In the genomic region with DNA sequence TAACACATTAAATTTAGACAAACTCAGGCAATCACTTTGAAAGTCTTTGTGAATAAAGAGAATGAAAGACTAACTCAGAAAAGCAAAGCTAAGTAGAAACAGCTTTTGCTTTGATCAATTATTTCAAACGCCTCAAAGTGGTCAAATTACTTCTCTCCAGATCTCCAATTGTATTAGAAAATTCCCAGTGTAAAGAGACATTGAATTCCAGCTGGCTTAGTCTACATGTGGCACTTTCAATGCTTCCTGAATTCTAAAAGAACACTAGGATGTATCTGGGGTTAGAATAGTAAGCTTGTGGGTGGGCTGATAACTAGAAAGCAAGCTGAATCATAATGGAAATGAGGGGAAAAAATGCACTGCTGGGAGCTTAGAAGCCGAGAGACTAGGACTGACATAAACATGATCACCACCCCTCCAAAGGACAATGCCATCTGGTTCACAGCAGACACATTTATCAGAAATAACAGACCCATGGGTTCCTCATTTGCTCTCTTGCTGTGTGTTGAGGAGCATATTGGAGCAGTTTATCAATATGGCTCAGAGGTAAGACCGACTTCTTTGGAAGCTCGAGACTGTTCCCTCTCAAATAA, we compare ENCODE assay signal across 23 mouse cellular contexts.
A peak's percentile ranks its signal among the peaks of the same experiment; 100 is the strongest.
DNase-seq lines count a peak whose midpoint lies in the region; ATAC-seq lines count a peak whose summit lies in the region.
"Had no signal": no experiment of that assay in that cellular context is flagged by ENCODE, and none has a peak within 500 bp of the region (broad histone marks: within the 10 kb centered on the region; RNA-seq: fewer than 3 reads in every experiment).

No protein-coding gene starts in this region.

- H3K27ac ChIP-seq in embryonic facial prominence, embryonic 11.5 days (replicated peaks; ENCODE audit: low read depth, low read length), result no peak overlapping the region
- no peak overlapping the region for H3K27ac ChIP-seq in embryonic facial prominence, embryonic 10.5 days (replicated peaks)
- H3K27ac ChIP-seq in midbrain, embryonic 14.5 days (replicated peaks; ENCODE audit: low read depth, low read length), result no peak overlapping the region
- no peak overlapping the region for H3K27ac ChIP-seq in midbrain, embryonic 10.5 days (replicated peaks)
- H3K27ac ChIP-seq: embryonic facial prominence, embryonic 15.5 days; hindbrain, embryonic 15.5 days; left cerebral cortex, adult 2 months; limb, embryonic 13.5 days; liver, embryonic 14.5 days had no signal

- no peak overlapping the region for H3K4me3 ChIP-seq in embryonic facial prominence, embryonic 11.5 days (ENCODE audit: low read depth, low read length)
- no peak overlapping the region for H3K4me3 ChIP-seq in embryonic facial prominence, embryonic 10.5 days
- no peak overlapping the region for H3K4me3 ChIP-seq in midbrain, embryonic 14.5 days (replicated peaks; ENCODE audit: low read depth, low read length)
- H3K4me3 ChIP-seq in midbrain, embryonic 10.5 days, result no peak overlapping the region
- H3K4me3 ChIP-seq: embryonic facial prominence, embryonic 15.5 days; heart, embryonic 12.5 days; hindbrain, embryonic 15.5 days; left cerebral cortex, adult 2 months; limb, embryonic 13.5 days; myocyte had no signal

- intact Hi-C loops in heart, postnatal 10 days (cut with DNase I), result no loop called here

- DNase-seq in embryonic facial prominence, embryonic 11.5 days (ENCODE audit: low spot score), result peak; percentile 2
- DNase-seq in embryonic facial prominence, embryonic 10.5 days (ENCODE audit: low spot score), result no peak
- DNase-seq in heart, adult 11 months, result peak; percentile 55
- DNase-seq in heart, postnatal 10 days, result no peak
- DNase-seq in midbrain, embryonic 14.5 days, result peak; percentile 12
- DNase-seq in midbrain, embryonic 10.5 days (ENCODE audit: low spot score), result no peak
- peak; percentile 6 to 32 for DNase-seq in layer of hippocampus, postnatal 14 days (ENCODE audit: low spot score in 2 of 2)
- DNase-seq in lung, postnatal 36 days, result no peak
- DNase-seq: adrenal gland, adult 8-10 months; cerebellum, adult 18-20 months; heart, postnatal 36 days; kidney, adult 2 months; kidney, postnatal 14 days; thymus, adult 2 months had no signal

- H3K9ac ChIP-seq in embryonic facial prominence, embryonic 11.5 days (replicated peaks; ENCODE audit: low read length), result no peak overlapping the region
- H3K9ac ChIP-seq in midbrain, embryonic 14.5 days (replicated peaks; ENCODE audit: low read length), result no peak overlapping the region
- H3K9ac ChIP-seq: embryonic facial prominence, embryonic 15.5 days; heart, embryonic 12.5 days; hindbrain, embryonic 15.5 days; limb, embryonic 13.5 days; liver, embryonic 14.5 days had no signal

- ATAC-seq in embryonic facial prominence, embryonic 11.5 days (replicated peaks; ENCODE audit: insufficient number of reproducible peaks, low FRiP score, low TSS enrichment, low read depth), result no peak
- ATAC-seq in midbrain, embryonic 14.5 days (ENCODE audit: low FRiP score, low TSS enrichment), result no peak
- ATAC-seq: lung, postnatal 0 days had no signal

- WGBS in embryonic facial prominence, embryonic 11.5 days, result 57% methylated on average over 4 of the region's 4 CpGs
- 68% methylated on average over 4 of the region's 4 CpGs for WGBS in embryonic facial prominence, embryonic 10.5 days
- 36% methylated on average over 4 of the region's 4 CpGs for WGBS in midbrain, embryonic 14.5 days
- 45% methylated on average over 4 of the region's 4 CpGs for WGBS in midbrain, embryonic 10.5 days

- H3K36me3 ChIP-seq in embryonic facial prominence, embryonic 11.5 days (replicated peaks; ENCODE audit: control insufficient read depth, insufficient read depth, low read depth, low read length), result no peaks in the 10 kb centered on the region
- H3K36me3 ChIP-seq in embryonic facial prominence, embryonic 10.5 days (replicated peaks), result no peaks in the 10 kb centered on the region
- no peaks in the 10 kb centered on the region for H3K36me3 ChIP-seq in midbrain, embryonic 14.5 days (ENCODE audit: control insufficient read depth, insufficient read depth, low read length)
- no peaks in the 10 kb centered on the region for H3K36me3 ChIP-seq in midbrain, embryonic 10.5 days
- H3K36me3 ChIP-seq: embryonic facial prominence, embryonic 15.5 days; heart, embryonic 12.5 days; hindbrain, embryonic 15.5 days; limb, embryonic 13.5 days had no signal

- H3K4me1 ChIP-seq in embryonic facial prominence, embryonic 11.5 days (ENCODE audit: control insufficient read depth, insufficient read depth, low read length), result no peaks in the 10 kb centered on the region
- H3K4me1 ChIP-seq in embryonic facial prominence, embryonic 10.5 days, result no peaks in the 10 kb centered on the region
- no peaks in the 10 kb centered on the region for H3K4me1 ChIP-seq in midbrain, embryonic 14.5 days (ENCODE audit: control insufficient read depth, insufficient read depth, low read length)
- peaks cover 8% of the 10 kb centered on the region for H3K4me1 ChIP-seq in midbrain, embryonic 10.5 days
- H3K4me1 ChIP-seq: embryonic facial prominence, embryonic 15.5 days; heart, embryonic 12.5 days; hindbrain, embryonic 15.5 days; limb, embryonic 13.5 days had no signal

- H3K27me3 ChIP-seq in embryonic facial prominence, embryonic 11.5 days (ENCODE audit: control insufficient read depth, insufficient read depth, low read length), result no peaks in the 10 kb centered on the region
- no peaks in the 10 kb centered on the region for H3K27me3 ChIP-seq in embryonic facial prominence, embryonic 10.5 days (replicated peaks; ENCODE audit: low read depth, poor library complexity, severe bottlenecking)
- no peaks in the 10 kb centered on the region for H3K27me3 ChIP-seq in midbrain, embryonic 14.5 days (ENCODE audit: control insufficient read depth, insufficient read depth, low read length)
- no peaks in the 10 kb centered on the region for H3K27me3 ChIP-seq in midbrain, embryonic 10.5 days (ENCODE audit: low read depth, poor library complexity, severe bottlenecking)
- H3K27me3 ChIP-seq: CH12.LX; embryonic facial prominence, embryonic 15.5 days; heart, embryonic 12.5 days; hindbrain, embryonic 15.5 days; limb, embryonic 13.5 days had no signal

- no peak overlapping the region for H3K4me2 ChIP-seq in embryonic facial prominence, embryonic 11.5 days (ENCODE audit: low read depth, low read length)
- H3K4me2 ChIP-seq in midbrain, embryonic 14.5 days (ENCODE audit: low read length), result no peak overlapping the region
- H3K4me2 ChIP-seq: embryonic facial prominence, embryonic 15.5 days; heart, embryonic 12.5 days; hindbrain, embryonic 15.5 days; limb, embryonic 13.5 days had no signal

- no peaks in the 10 kb centered on the region for H3K9me3 ChIP-seq in embryonic facial prominence, embryonic 11.5 days (replicated peaks; ENCODE audit: control insufficient read depth, low read length)
- no peaks in the 10 kb centered on the region for H3K9me3 ChIP-seq in embryonic facial prominence, embryonic 10.5 days
- H3K9me3 ChIP-seq in midbrain, embryonic 14.5 days (ENCODE audit: control insufficient read depth, low read length), result no peaks in the 10 kb centered on the region
- no peaks in the 10 kb centered on the region for H3K9me3 ChIP-seq in midbrain, embryonic 10.5 days (replicated peaks)
- H3K9me3 ChIP-seq: embryonic facial prominence, embryonic 15.5 days; heart, embryonic 12.5 days; hindbrain, embryonic 15.5 days; limb, embryonic 13.5 days had no signal

Comparison
In these comparisons a context has a peak if more than half of its experiments do, and no peak if none do; other contexts are left out.
1. DNase-seq: peak in embryonic facial prominence, embryonic 11.5 days (single experiment), heart, adult 11 months (single experiment), midbrain, embryonic 14.5 days (single experiment) and layer of hippocampus, postnatal 14 days (2 of 2); none in embryonic facial prominence, embryonic 10.5 days (single experiment), heart, postnatal 10 days (0 of 2), midbrain, embryonic 10.5 days (single experiment) and lung, postnatal 36 days (single experiment).